Mouse (Mus musculus): ENCODE data around the gene Heyl. TPM values are rescaled to one million over a fixed set of nuclear protein-coding genes. Genes with fewer than 3 reads are reported as not detected.
"Not testable (repeated sequence)": the region's sequence is repeated elsewhere in the genome, so short reads cannot be mapped to it uniquely, and the experiment has no call there.

Gene Heyl
- polyA plus RNA-seq, 1 experiment, result 4.1 TPM

- DNase-seq, result no peak
- Histone ChIP-seq H3K27me3 (replicated peaks; ENCODE audit: control insufficient read depth, insufficient read depth, low read length) (no peaks in the 10 kb centered on the region), H3K4me3 (ENCODE audit: insufficient read depth, low read depth, low read length) (no peak overlapping the region), H3K27ac (ENCODE audit: insufficient read depth, low read depth, low read length) (no peak overlapping the region), H3K36me3 (ENCODE audit: control insufficient read depth, insufficient read depth, low read length) (no peaks in the 10 kb centered on the region), H3K4me1 (ENCODE audit: control insufficient read depth, insufficient read depth, low read length) (no peaks in the 10 kb centered on the region)
- no peak for TF ChIP-seq POLR2A (IDR thresholded peaks at IDR 0.05; ENCODE audit: low read depth, low read length)
- no peak for TF ChIP-seq CTCF (conservative IDR thresholded peaks at IDR 0.05; ENCODE audit: insufficient read depth, insufficient read length, low read depth, low read length)
- 36% methylated on average over 8 of the region's 8 CpGs for WGBS
These were observed 26.9 kb downstream of the Heyl start for GRCm38 (mm10) chr4:123260071-123260746.

GRCm38 (mm10) chr4:123261721-123262401 is 28.5 kb downstream of the Heyl start, which contains the start of gene Pabpc4:
Pabpc4 (plus strand) TSS chr4:123262351.
- TF ChIP-seq CTCF (conservative IDR thresholded peaks at IDR 0.05; ENCODE audit: insufficient read depth, insufficient read length, low read depth, low read length) (no peak), POLR2A (IDR thresholded peaks at IDR 0.05; ENCODE audit: low read depth, low read length) (no peak)
- Histone ChIP-seq H3K4me1 (ENCODE audit: control insufficient read depth, insufficient read depth, low read length) (no peaks in the 10 kb centered on the region), H3K27me3 (replicated peaks; ENCODE audit: control insufficient read depth, insufficient read depth, low read length) (no peaks in the 10 kb centered on the region), H3K27ac (ENCODE audit: insufficient read depth, low read depth, low read length) (no peak within 1 kb of the TSS), H3K36me3 (ENCODE audit: control insufficient read depth, insufficient read depth, low read length) (no peaks in the 10 kb centered on the region), H3K4me3 (ENCODE audit: insufficient read depth, low read depth, low read length) (no peak within 1 kb of the TSS)
- peak; percentile 42 for DNase-seq
- WGBS, result 59% methylated on average over 5 of the region's 5 CpGs

- no peak for DNase-seq
- no peaks in the 10 kb centered on the region for H3K4me1 ChIP-seq (ENCODE audit: control insufficient read depth, insufficient read depth, low read length)
- H3K36me3 ChIP-seq (ENCODE audit: control insufficient read depth, insufficient read depth, low read length), result no peaks in the 10 kb centered on the region
- no peak overlapping the region for H3K27ac ChIP-seq (ENCODE audit: insufficient read depth, low read depth, low read length)
- 92% methylated on average over 3 of the region's 3 CpGs for WGBS
- H3K4me3 ChIP-seq (ENCODE audit: insufficient read depth, low read depth, low read length), result no peak overlapping the region
- TF ChIP-seq CTCF (conservative IDR thresholded peaks at IDR 0.05; ENCODE audit: insufficient read depth, insufficient read length, low read depth, low read length), result no peak; the same call in 1 of the 2 replicates
- no peak for TF ChIP-seq POLR2A (IDR thresholded peaks at IDR 0.05; ENCODE audit: low read depth, low read length)
- no peaks in the 10 kb centered on the region for H3K27me3 ChIP-seq (replicated peaks; ENCODE audit: control insufficient read depth, insufficient read depth, low read length)
These were observed 37.7 kb downstream of the Heyl start for GRCm38 (mm10) chr4:123271063-123271462.

GRCm38 (mm10) chr4:123280117-123280516 is 46.8 kb downstream of the Heyl start:
- DNase-seq, result no peak
- H3K4me3 ChIP-seq (ENCODE audit: insufficient read depth, low read depth, low read length), result no peak overlapping the region
- 72% methylated on average over 3 of the region's 3 CpGs for WGBS

GRCm38 (mm10) chr4:123282500-123282899 is 49.1 kb downstream of the Heyl start:
- under 1% methylated on average over 25 of the region's 25 CpGs for WGBS
- Histone ChIP-seq H3K27ac (ENCODE audit: insufficient read depth, low read depth, low read length) (0 out of 2 replicates have a peak overlapping the region, but pooled peaks have one; percentile 61), H3K4me1 (ENCODE audit: control insufficient read depth, insufficient read depth, low read length) (peaks cover 4% of the 10 kb centered on the region; the same call in 1 of the 2 replicates), H3K4me3 (ENCODE audit: insufficient read depth, low read depth, low read length) (peak overlapping the region; percentile 39), H3K27me3 (replicated peaks; ENCODE audit: control insufficient read depth, insufficient read depth, low read length) (no peaks in the 10 kb centered on the region), H3K36me3 (ENCODE audit: control insufficient read depth, insufficient read depth, low read length) (no peaks in the 10 kb centered on the region; the same call in 1 of the 2 replicates)
- peak; percentile 96 for DNase-seq
- no peak for TF ChIP-seq POLR2A (IDR thresholded peaks at IDR 0.05; ENCODE audit: low read depth, low read length)
- TF ChIP-seq CTCF (conservative IDR thresholded peaks at IDR 0.05; ENCODE audit: insufficient read depth, insufficient read length, low read depth, low read length), result peak; percentile 75

More at GRCm38 (mm10) chr4:123280117-123280516, 46.8 kb downstream of the Heyl start:
- Histone ChIP-seq H3K36me3 (ENCODE audit: control insufficient read depth, insufficient read depth, low read length) (no peaks in the 10 kb centered on the region), H3K4me1 (ENCODE audit: control insufficient read depth, insufficient read depth, low read length) (peaks cover 3% of the 10 kb centered on the region; the same call in 1 of the 2 replicates), H3K27ac (ENCODE audit: insufficient read depth, low read depth, low read length) (no peak overlapping the region), H3K27me3 (replicated peaks; ENCODE audit: control insufficient read depth, insufficient read depth, low read length) (no peaks in the 10 kb centered on the region)
- TF ChIP-seq POLR2A (IDR thresholded peaks at IDR 0.05; ENCODE audit: low read depth, low read length) (no peak), CTCF (conservative IDR thresholded peaks at IDR 0.05; ENCODE audit: insufficient read depth, insufficient read length, low read depth, low read length) (no peak)

GRCm38 (mm10) chr4:123282915-123283674 is 49.7 kb downstream of the Heyl start:
- Histone ChIP-seq H3K27ac (ENCODE audit: insufficient read depth, low read depth, low read length) (peak overlapping the region; percentile 61; the same call in 1 of the 2 replicates), H3K4me3 (ENCODE audit: insufficient read depth, low read depth, low read length) (peak overlapping the region; percentile 39)
- peak; percentile 54 for DNase-seq
- H3K36me3 ChIP-seq (ENCODE audit: control insufficient read depth, insufficient read depth, low read length); H3K4me1 ChIP-seq (ENCODE audit: control insufficient read depth, insufficient read depth, low read length); H3K27me3 ChIP-seq (replicated peaks; ENCODE audit: control insufficient read depth, insufficient read depth, low read length): not testable (repeated sequence)
- 0% methylated on average over 51 of the region's 55 CpGs for WGBS

- H3K27me3 ChIP-seq (replicated peaks; ENCODE audit: control insufficient read depth, insufficient read depth, low read length); H3K36me3 ChIP-seq (ENCODE audit: control insufficient read depth, insufficient read depth, low read length); H3K4me1 ChIP-seq (ENCODE audit: control insufficient read depth, insufficient read depth, low read length); H3K27ac ChIP-seq (ENCODE audit: insufficient read depth, low read depth, low read length): not testable (repeated sequence)
- under 1% methylated on average over 15 of the region's 15 CpGs for WGBS
- peak overlapping the region; percentile 48 for H3K4me3 ChIP-seq (ENCODE audit: insufficient read depth, low read depth, low read length)
- DNase-seq, result peak; percentile 33
These were observed 50.3 kb downstream of the Heyl start for GRCm38 (mm10) chr4:123283675-123284064.
